Mouse (Mus musculus) hindbrain, embryonic 13.5 days (tissue): ENCODE results near the gene Psmb3. TPM values are rescaled to one million over a fixed set of nuclear protein-coding genes. Genes with fewer than 3 reads are reported as not detected.

Experiments
- ATAC-seq: fragments of 200-750 bp; cut with Nextera tagmentation; 2 replicates; pipeline ENCODE4 v1.8.0; 2017; ENCODE audit warnings: moderate TSS enrichment; ENCODE audit not compliant: low FRiP score
- H3K27ac ChIP-seq: fragments of 300-500 bp; sonication (generic); 2 replicates; pipeline ENCODE4 v1.5.1; 2015; ENCODE audit warnings: inconsistent platforms, mild to moderate bottlenecking, moderate library complexity
- H3K27me3 ChIP-seq: fragments of 300-500 bp; sonication (generic); 2 replicates; pipeline ENCODE4 v1.6.1; 2015; ENCODE audit warnings: mild to moderate bottlenecking, inconsistent platforms
- H3K36me3 ChIP-seq: fragments of 300-500 bp; sonication (generic); 2 replicates; pipeline ENCODE4 v1.6.1; 2015; ENCODE audit warnings: mild to moderate bottlenecking, inconsistent platforms
- H3K4me1 ChIP-seq: fragments of 300-500 bp; sonication (generic); replicated peaks from 2 replicates; pipeline ENCODE4 v1.6.1; 2015; ENCODE audit warnings: inconsistent platforms
- H3K4me2 ChIP-seq: fragments of 300-500 bp; sonication (generic); 2 replicates; pipeline ENCODE4 v1.6.1; 2015; ENCODE audit warnings: inconsistent platforms, mild to moderate bottlenecking, moderate library complexity
- H3K4me3 ChIP-seq: fragments of 300-500 bp; sonication (generic); 2 replicates; pipeline ENCODE4 v1.5.1; 2015; ENCODE audit warnings: mild to moderate bottlenecking, inconsistent platforms
- H3K9ac ChIP-seq: fragments of 300-500 bp; sonication (generic); 2 replicates; pipeline ENCODE4 v1.6.1; 2015; ENCODE audit warnings: mild to moderate bottlenecking, inconsistent platforms
- H3K9me3 ChIP-seq: fragments of 300-500 bp; sonication (generic); 2 replicates; pipeline ENCODE4 v1.6.1; 2016; ENCODE audit warnings: inconsistent platforms
- WGBS: fragments of 180-500 bp; shearing (Covaris S2); methylation state at CpG from one replicate; pipeline ENCODE4 v1.1.7; 2015; 5-methylcytosine and 5-hydroxymethylcytosine counted together
- microRNA-seq: library from miRNA; unstranded; fragments of <30 nt; microRNA quantifications from one replicate; pipeline ENCODE4, GENCODE M21; 2016
- polyA plus RNA-seq: library from polyadenylated mRNA; unstranded; fragments of >200 nt; fragmentation: Nextera tagmentation; extraction: Ambion mirVana; gene quantifications from 2 replicates; pipeline ENCODE4 v1.2.1, GENCODE M21; 2015

Gene Psmb3
- polyA plus RNA-seq, 1 experiment from 2014 or later, result 483 TPM

DNA sequence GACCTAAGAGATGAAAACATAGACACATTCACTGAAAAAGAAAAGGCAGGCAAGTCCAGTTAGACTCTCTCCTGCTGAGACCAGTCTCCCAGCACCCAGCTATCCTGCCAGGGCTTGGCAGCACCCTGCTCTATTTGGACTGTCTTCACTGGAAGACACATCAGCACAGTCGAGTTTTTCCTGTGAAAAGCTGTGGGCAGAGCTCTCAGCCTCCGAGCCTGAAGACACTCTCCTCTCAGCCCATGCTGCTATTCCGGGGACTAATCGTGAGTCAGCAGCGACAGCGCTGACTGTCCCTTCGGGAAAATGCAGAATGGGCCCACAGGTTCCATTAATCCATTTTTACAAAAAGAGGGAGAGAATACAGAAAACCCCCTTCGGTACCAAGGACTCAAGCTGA lies 50.1 kb downstream of the Psmb3 start:
- no peaks in the 10 kb centered on the region for H3K9me3 ChIP-seq
- ATAC-seq, result no peak
- no peaks in the 10 kb centered on the region for H3K27me3 ChIP-seq
- H3K36me3 ChIP-seq, result peaks cover 90% of the 10 kb centered on the region
- no peaks in the 10 kb centered on the region for H3K4me1 ChIP-seq
- 97% methylated on average over 8 of the region's 8 CpGs for WGBS
- H3K9ac ChIP-seq, result no peak overlapping the region
- no peak overlapping the region for H3K4me2 ChIP-seq
- no peak overlapping the region for H3K27ac ChIP-seq
- no peak overlapping the region for H3K4me3 ChIP-seq

DNA sequence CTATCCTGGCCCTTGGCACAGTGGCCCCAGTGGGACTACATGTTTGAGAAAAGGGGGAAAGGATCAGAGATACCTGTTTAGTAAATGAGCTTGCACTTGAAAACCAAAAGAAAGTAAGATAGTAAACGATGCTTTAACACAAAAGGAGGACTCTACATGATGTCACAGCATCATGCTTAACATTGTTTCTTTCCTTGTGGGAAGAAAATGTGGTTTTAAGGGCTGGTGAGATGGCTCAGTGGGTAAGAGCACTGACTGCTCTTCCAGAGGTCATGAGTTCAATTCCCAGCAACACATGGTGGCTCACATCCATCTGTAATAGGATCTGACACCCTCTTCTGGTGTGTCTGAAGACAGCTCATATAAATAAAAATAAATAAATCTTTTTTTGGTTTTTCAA lies 54.9 kb downstream of the Psmb3 start:
- H3K36me3 ChIP-seq, result peaks cover 86% of the 10 kb centered on the region

DNA sequence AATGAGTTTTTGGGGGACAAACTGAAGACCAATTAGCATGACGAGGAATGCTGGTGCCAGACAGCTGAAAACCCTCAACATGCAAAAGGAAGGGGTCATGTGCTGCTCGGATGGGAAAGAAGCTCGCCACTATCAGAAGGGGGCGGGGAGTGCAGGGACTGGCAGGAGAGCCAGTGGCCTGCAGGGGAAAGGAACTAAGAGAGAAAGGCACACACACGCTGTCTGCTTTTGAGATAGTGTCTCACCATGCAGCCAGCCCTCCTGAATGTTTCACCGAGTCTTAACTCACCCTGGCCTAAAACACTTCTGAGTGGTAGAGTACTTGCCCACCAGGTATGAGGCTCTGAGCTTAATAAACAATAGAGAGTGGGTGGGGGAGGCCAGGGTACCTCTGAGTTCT lies 55.7 kb downstream of the Psmb3 start:
- H3K9me3 ChIP-seq, result no peaks in the 10 kb centered on the region
- H3K4me3 ChIP-seq, result no peak overlapping the region
- no peak overlapping the region for H3K9ac ChIP-seq
- no peak overlapping the region for H3K27ac ChIP-seq
- no peak overlapping the region for H3K4me2 ChIP-seq
- no peaks in the 10 kb centered on the region for H3K27me3 ChIP-seq
- no peaks in the 10 kb centered on the region for H3K4me1 ChIP-seq
- WGBS, result 89% methylated on average over 6 of the region's 6 CpGs
- H3K36me3 ChIP-seq, result peaks cover 84% of the 10 kb centered on the region
- ATAC-seq, result no peak

More for the DNA sequence above, 54.9 kb downstream of the Psmb3 start:
- ATAC-seq, result no peak
- Histone ChIP-seq H3K9me3 (no peaks in the 10 kb centered on the region), H3K4me3 (no peak overlapping the region), H3K27me3 (no peaks in the 10 kb centered on the region), H3K27ac (no peak overlapping the region), H3K9ac (no peak overlapping the region), H3K4me2 (no peak overlapping the region), H3K4me1 (no peaks in the 10 kb centered on the region)
- WGBS, result 96% methylated on average over 1 of the region's 1 CpGs

DNA sequence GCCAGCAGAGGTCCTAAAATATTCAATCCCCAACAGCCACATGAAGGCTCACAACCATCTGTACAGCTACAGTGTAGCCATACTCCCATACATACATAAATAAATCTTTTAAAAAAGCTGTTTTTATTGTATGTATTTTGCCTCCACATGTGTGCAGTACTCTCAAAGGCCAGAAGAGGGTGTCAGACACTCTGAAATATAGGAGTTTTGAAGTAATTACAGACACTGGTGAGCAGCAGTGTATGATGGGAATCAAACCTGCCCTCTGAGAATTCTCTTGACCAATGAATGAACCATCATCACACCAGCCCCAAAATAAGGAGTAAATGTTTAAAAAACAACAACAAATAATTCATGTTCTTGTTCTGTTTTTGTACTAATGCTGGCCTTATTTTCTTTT lies 58.4 kb downstream of the Psmb3 start:
- H3K4me2 ChIP-seq, result no peak overlapping the region
- ATAC-seq, result no peak
- no peaks in the 10 kb centered on the region for H3K9me3 ChIP-seq
- H3K27me3 ChIP-seq, result no peaks in the 10 kb centered on the region
- no peak overlapping the region for H3K27ac ChIP-seq
- no peak overlapping the region for H3K9ac ChIP-seq
- H3K4me3 ChIP-seq, result no peak overlapping the region
- peaks cover 17% of the 10 kb centered on the region for H3K4me1 ChIP-seq
- peaks cover 65% of the 10 kb centered on the region for H3K36me3 ChIP-seq

Small RNA genes within 50 kb of the gene (microRNA-seq; reads per million reads assigned to microRNA genes)
- not detected for gene Gm24158
- not detected for gene Mir6927
- not detected for gene Mir8102

Other genes starting within 250 kb of the Psmb3 start
- gene 4933428G20Rik, start 203.1 kb upstream of the Psmb3 start, polyA plus RNA-seq, result 0.96 and 1.2 TPM in 2 replicates
- gene Srcin1, start 127.2 kb upstream of the Psmb3 start, polyA plus RNA-seq, result 6.0 and 7.0 TPM in 2 replicates
- gene Epop, start 73.7 kb upstream of the Psmb3 start, polyA plus RNA-seq, result 2.3 and 3.0 TPM in 2 replicates
- gene Mllt6, start 40.0 kb upstream of the Psmb3 start, polyA plus RNA-seq, result 3.4 and 4.1 TPM in 2 replicates
- gene Cisd3, start 17.6 kb upstream of the Psmb3 start, polyA plus RNA-seq, result 23.8 and 25.6 TPM in 2 replicates
- gene Pcgf2, start 2.9 kb upstream of the Psmb3 start, polyA plus RNA-seq, result 26.2 and 26.3 TPM in 2 replicates
- 4.3 and 4.7 TPM in 2 replicates for gene Pip4k2b, start 41.3 kb downstream of the Psmb3 start, polyA plus RNA-seq
- gene Cwc25, start 63.2 kb downstream of the Psmb3 start, polyA plus RNA-seq, result 17.6 and 18.3 TPM in 2 replicates
- gene 1700001P01Rik, start 72.5 kb downstream of the Psmb3 start, polyA plus RNA-seq, result 0.68 and 0.79 TPM in 2 replicates
- 369 and 380 TPM in 2 replicates for gene Rpl23, start 79.0 kb downstream of the Psmb3 start, polyA plus RNA-seq
- gene Lasp1, start 95.6 kb downstream of the Psmb3 start, polyA plus RNA-seq, result 131 and 137 TPM in 2 replicates
- gene B230217C12Rik, start 137.4 kb downstream of the Psmb3 start, polyA plus RNA-seq, result 28.9 and 29.2 TPM in 2 replicates
- gene Fbxo47, start 180.8 kb downstream of the Psmb3 start, polyA plus RNA-seq, result 0.52 and 0.71 TPM in 2 replicates